Mouse (Mus musculus): Measurements from ENCODE around the gene 9330182L06Rik.

- TF ChIP-seq POLR2A (IDR thresholded peaks at IDR 0.05; ENCODE audit: borderline replicate concordance, control insufficient read depth, low read depth, low read length): no peak
- TF ChIP-seq CTCF (IDR thresholded peaks at IDR 0.05; ENCODE audit: control insufficient read depth, insufficient read depth, low read length): no peak
These were observed 73.0 kb downstream of the 9330182L06Rik start for GRCm38 (mm10) chr5:9338756-9339510.
